Mouse (Mus musculus): Measurements from ENCODE around the gene Tmem106c. TPM values are rescaled to one million over a fixed set of nuclear protein-coding genes. Genes with fewer than 3 reads are reported as not detected.

The Tmem106c gene
- polyA plus RNA-seq, 1 experiment from 2014 or later: 66.9 TPM

GRCm38 (mm10) chr15:97948720-97949119 is 15.3 kb upstream of the Tmem106c start:
- H3K36me3 ChIP-seq (ENCODE audit: control insufficient read depth, insufficient read depth): no peaks in the 10 kb centered on the region
- H3K4me3 ChIP-seq (replicated peaks; ENCODE audit: low read length): no peak overlapping the region
- 24% methylated on average over 7 of the region's 7 CpGs for WGBS
- ATAC-seq: no peak
- H3K27ac ChIP-seq (ENCODE audit: low read length): no peak overlapping the region
- H3K9me3 ChIP-seq (ENCODE audit: control insufficient read depth, low read length): no peaks in the 10 kb centered on the region
- H3K27me3 ChIP-seq (replicated peaks; ENCODE audit: control insufficient read depth, insufficient read depth, low read length): no peaks in the 10 kb centered on the region
- no peak overlapping the region for H3K4me2 ChIP-seq (ENCODE audit: low read length)
- H3K9ac ChIP-seq (replicated peaks; ENCODE audit: low read depth, low read length): no peak overlapping the region
- H3K4me1 ChIP-seq (replicated peaks; ENCODE audit: control insufficient read depth, insufficient read depth, low read length): peaks cover 2% of the 10 kb centered on the region; the same call in 1 of the 2 replicates

- no peak overlapping the region for H3K9ac ChIP-seq (replicated peaks; ENCODE audit: low read depth, low read length)
- H3K4me3 ChIP-seq (replicated peaks; ENCODE audit: low read length): no peak overlapping the region
- H3K27ac ChIP-seq (ENCODE audit: low read length): no peak overlapping the region
- H3K27me3 ChIP-seq (replicated peaks; ENCODE audit: control insufficient read depth, insufficient read depth, low read length): no peaks in the 10 kb centered on the region
- ATAC-seq: no peak
- 74% methylated on average over 3 of the region's 3 CpGs for WGBS
- peaks cover 2% of the 10 kb centered on the region; the same call in 1 of the 2 replicates for H3K4me1 ChIP-seq (replicated peaks; ENCODE audit: control insufficient read depth, insufficient read depth, low read length)
- no peaks in the 10 kb centered on the region for H3K36me3 ChIP-seq (ENCODE audit: control insufficient read depth, insufficient read depth)
- H3K4me2 ChIP-seq (ENCODE audit: low read length): no peak overlapping the region
- no peaks in the 10 kb centered on the region for H3K9me3 ChIP-seq (ENCODE audit: control insufficient read depth, low read length)
These were observed 14.3 kb upstream of the Tmem106c start for GRCm38 (mm10) chr15:97949706-97950105.

- H3K27me3 ChIP-seq (replicated peaks; ENCODE audit: control insufficient read depth, insufficient read depth, low read length): no peaks in the 10 kb centered on the region
- no peaks in the 10 kb centered on the region for H3K36me3 ChIP-seq (ENCODE audit: control insufficient read depth, insufficient read depth)
- H3K4me1 ChIP-seq (replicated peaks; ENCODE audit: control insufficient read depth, insufficient read depth, low read length): peaks cover 2% of the 10 kb centered on the region; the same call in 1 of the 2 replicates
- no peak overlapping the region for H3K9ac ChIP-seq (replicated peaks; ENCODE audit: low read depth, low read length)
- H3K4me2 ChIP-seq (ENCODE audit: low read length): no peak overlapping the region
- 81% methylated on average over 7 of the region's 7 CpGs for WGBS
- no peaks in the 10 kb centered on the region for H3K9me3 ChIP-seq (ENCODE audit: control insufficient read depth, low read length)
- ATAC-seq: no peak
- H3K4me3 ChIP-seq (replicated peaks; ENCODE audit: low read length): no peak overlapping the region
- no peak overlapping the region for H3K27ac ChIP-seq (ENCODE audit: low read length)
These were observed 13.8 kb upstream of the Tmem106c start for GRCm38 (mm10) chr15:97950240-97950639.

- Histone ChIP-seq H3K4me1 (replicated peaks; ENCODE audit: control insufficient read depth, insufficient read depth, low read length) (peaks cover 2% of the 10 kb centered on the region; the same call in 1 of the 2 replicates), H3K4me2 (ENCODE audit: low read length) (no peak overlapping the region), H3K9me3 (ENCODE audit: control insufficient read depth, low read length) (no peaks in the 10 kb centered on the region), H3K27ac (ENCODE audit: low read length) (no peak overlapping the region), H3K27me3 (replicated peaks; ENCODE audit: control insufficient read depth, insufficient read depth, low read length) (no peaks in the 10 kb centered on the region), H3K9ac (replicated peaks; ENCODE audit: low read depth, low read length) (no peak overlapping the region), H3K36me3 (ENCODE audit: control insufficient read depth, insufficient read depth) (no peaks in the 10 kb centered on the region), H3K4me3 (replicated peaks; ENCODE audit: low read length) (no peak overlapping the region)
- 16% methylated on average over 16 of the region's 16 CpGs for WGBS
- ATAC-seq: peak; percentile 75
These were observed 11.7 kb upstream of the Tmem106c start for GRCm38 (mm10) chr15:97952137-97952888.

- no peaks in the 10 kb centered on the region for H3K9me3 ChIP-seq (ENCODE audit: control insufficient read depth, low read length)
- H3K9ac ChIP-seq (replicated peaks; ENCODE audit: low read depth, low read length): no peak overlapping the region
- H3K27me3 ChIP-seq (replicated peaks; ENCODE audit: control insufficient read depth, insufficient read depth, low read length): no peaks in the 10 kb centered on the region
- H3K36me3 ChIP-seq (ENCODE audit: control insufficient read depth, insufficient read depth): no peaks in the 10 kb centered on the region
- WGBS: 76% methylated on average over 4 of the region's 4 CpGs
- no peak overlapping the region for H3K4me3 ChIP-seq (replicated peaks; ENCODE audit: low read length)
- no peak overlapping the region for H3K27ac ChIP-seq (ENCODE audit: low read length)
- H3K4me2 ChIP-seq (ENCODE audit: low read length): no peak overlapping the region
- peaks cover 2% of the 10 kb centered on the region; the same call in 1 of the 2 replicates for H3K4me1 ChIP-seq (replicated peaks; ENCODE audit: control insufficient read depth, insufficient read depth, low read length)
- ATAC-seq: peak; percentile 40; the same call in 1 of the 2 replicates
These were observed 11.2 kb upstream of the Tmem106c start for GRCm38 (mm10) chr15:97952889-97953189.

GRCm38 (mm10) chr15:97954671-97955070 is 9.3 kb upstream of the Tmem106c start:
- 85% methylated on average over 8 of the region's 8 CpGs for WGBS
- H3K9ac ChIP-seq (replicated peaks; ENCODE audit: low read depth, low read length): no peak overlapping the region
- no peaks in the 10 kb centered on the region for H3K9me3 ChIP-seq (ENCODE audit: control insufficient read depth, low read length)

GRCm38 (mm10) chr15:97955286-97955685 is 8.7 kb upstream of the Tmem106c start:
- peaks cover 2% of the 10 kb centered on the region; the same call in 1 of the 2 replicates for H3K4me1 ChIP-seq (replicated peaks; ENCODE audit: control insufficient read depth, insufficient read depth, low read length)
- no peak overlapping the region for H3K27ac ChIP-seq (ENCODE audit: low read length)

More at GRCm38 (mm10) chr15:97954671-97955070, 9.3 kb upstream of the Tmem106c start:
- H3K4me3 ChIP-seq (replicated peaks; ENCODE audit: low read length): no peak overlapping the region
- H3K27ac ChIP-seq (ENCODE audit: low read length): no peak overlapping the region
- no peaks in the 10 kb centered on the region for H3K27me3 ChIP-seq (replicated peaks; ENCODE audit: control insufficient read depth, insufficient read depth, low read length)
- no peaks in the 10 kb centered on the region for H3K36me3 ChIP-seq (ENCODE audit: control insufficient read depth, insufficient read depth)
- H3K4me2 ChIP-seq (ENCODE audit: low read length): no peak overlapping the region
- no peak for ATAC-seq
- peaks cover 2% of the 10 kb centered on the region; the same call in 1 of the 2 replicates for H3K4me1 ChIP-seq (replicated peaks; ENCODE audit: control insufficient read depth, insufficient read depth, low read length)

GRCm38 (mm10) chr15:97955742-97956141 is 8.3 kb upstream of the Tmem106c start:
- Histone ChIP-seq H3K36me3 (ENCODE audit: control insufficient read depth, insufficient read depth) (no peaks in the 10 kb centered on the region), H3K9me3 (ENCODE audit: control insufficient read depth, low read length) (no peaks in the 10 kb centered on the region), H3K9ac (replicated peaks; ENCODE audit: low read depth, low read length) (no peak overlapping the region), H3K4me3 (replicated peaks; ENCODE audit: low read length) (no peak overlapping the region), H3K4me1 (replicated peaks; ENCODE audit: control insufficient read depth, insufficient read depth, low read length) (peaks cover 2% of the 10 kb centered on the region; the same call in 1 of the 2 replicates), H3K27ac (ENCODE audit: low read length) (no peak overlapping the region), H3K27me3 (replicated peaks; ENCODE audit: control insufficient read depth, insufficient read depth, low read length) (no peaks in the 10 kb centered on the region), H3K4me2 (ENCODE audit: low read length) (no peak overlapping the region)
- no peak for ATAC-seq
- WGBS: 18% methylated on average over 4 of the region's 4 CpGs

More at GRCm38 (mm10) chr15:97955286-97955685, 8.7 kb upstream of the Tmem106c start:
- no peaks in the 10 kb centered on the region for H3K27me3 ChIP-seq (replicated peaks; ENCODE audit: control insufficient read depth, insufficient read depth, low read length)
- no peaks in the 10 kb centered on the region for H3K36me3 ChIP-seq (ENCODE audit: control insufficient read depth, insufficient read depth)
- H3K9me3 ChIP-seq (ENCODE audit: control insufficient read depth, low read length): no peaks in the 10 kb centered on the region
- no peak overlapping the region for H3K4me2 ChIP-seq (ENCODE audit: low read length)
- no peak overlapping the region for H3K4me3 ChIP-seq (replicated peaks; ENCODE audit: low read length)
- no peak overlapping the region for H3K9ac ChIP-seq (replicated peaks; ENCODE audit: low read depth, low read length)
- WGBS: 73% methylated on average over 1 of the region's 1 CpGs
- no peak for ATAC-seq

GRCm38 (mm10) chr15:97956416-97956815 is 7.6 kb upstream of the Tmem106c start:
- H3K27ac ChIP-seq (ENCODE audit: low read length): no peak overlapping the region
- no peak overlapping the region for H3K4me3 ChIP-seq (replicated peaks; ENCODE audit: low read length)
- no peaks in the 10 kb centered on the region for H3K27me3 ChIP-seq (replicated peaks; ENCODE audit: control insufficient read depth, insufficient read depth, low read length)
- WGBS: 56% methylated on average over 11 of the region's 11 CpGs
- H3K4me1 ChIP-seq (replicated peaks; ENCODE audit: control insufficient read depth, insufficient read depth, low read length): peaks cover 2% of the 10 kb centered on the region; the same call in 1 of the 2 replicates
- H3K9ac ChIP-seq (replicated peaks; ENCODE audit: low read depth, low read length): no peak overlapping the region
- no peak overlapping the region for H3K4me2 ChIP-seq (ENCODE audit: low read length)
- no peaks in the 10 kb centered on the region for H3K9me3 ChIP-seq (ENCODE audit: control insufficient read depth, low read length)
- ATAC-seq: no peak
- no peaks in the 10 kb centered on the region for H3K36me3 ChIP-seq (ENCODE audit: control insufficient read depth, insufficient read depth)
